Mouse (Mus musculus): Measurements from ENCODE around the gene Cma1.

Gene Cma1

DNA sequence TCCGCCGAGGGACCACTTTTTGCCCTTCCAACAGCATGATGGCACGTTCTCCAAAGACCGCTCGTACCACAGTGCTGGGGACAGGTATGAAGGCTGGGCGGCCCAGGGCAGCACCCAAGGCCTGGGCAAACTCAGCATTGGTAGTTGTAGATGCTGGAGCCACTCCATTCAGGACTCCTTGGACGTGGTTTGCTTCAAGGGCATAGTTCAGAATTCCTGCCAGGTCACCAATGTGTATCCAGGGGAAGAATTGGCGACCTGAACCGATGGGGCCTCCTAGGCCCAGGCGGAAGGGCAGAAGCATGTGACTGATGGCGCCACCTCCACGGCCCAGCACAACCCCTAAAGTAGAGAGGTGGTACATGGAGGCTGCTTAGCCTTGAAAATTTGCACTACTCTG, 46.8 kb downstream of the Cma1 start:
- intact Hi-C loops (cut with DNase I), result no loop called here
